Mouse (Mus musculus) skeletal muscle tissue, postnatal 0 days (tissue): Measurements from ENCODE around the gene Ccser1. TPM values are rescaled to one million over a fixed set of nuclear protein-coding genes. Genes with fewer than 3 reads are reported as not detected.

ENCODE experiments used
- polyA plus RNA-seq: library from polyadenylated mRNA; unstranded; fragments of >200 nt; fragmentation: Nextera tagmentation; extraction: Ambion mirVana; gene quantifications from 2 replicates; pipeline ENCODE4 v1.2.1, GENCODE M21; 2015

The Ccser1 gene
- 1.6 and 1.8 TPM in 2 replicates for polyA plus RNA-seq

GRCm38 (mm10) chr6:61179949-61180755 lies at the start of gene Ccser1:
Gene Ccser1, plus strand, starts transcription at chr6:61180324.

